Mouse (Mus musculus): ENCODE measurements around the gene Grk2. TPM values are rescaled to one million over a fixed set of nuclear protein-coding genes. Genes with fewer than 3 reads are reported as not detected.

Grk2 gene
- polyA plus RNA-seq, 1 experiment, result 40.2 TPM

GRCm38 (mm10) chr19:4332653-4333052 lies 26.6 kb upstream of the Grk2 start:
- Histone ChIP-seq H3K9me3 (replicated peaks; ENCODE audit: control insufficient read depth, insufficient read depth, low read length, poor library complexity, severe bottlenecking) (no peaks in the 10 kb centered on the region), H3K4me3 (ENCODE audit: low read depth, low read length) (peak overlapping the region; percentile 79), H3K9ac (ENCODE audit: low read depth, poor library complexity, severe bottlenecking) (peak overlapping the region; percentile 73), H3K27ac (ENCODE audit: insufficient read depth, low read length) (peak overlapping the region; percentile 85), H3K36me3 (ENCODE audit: control insufficient read depth, insufficient read depth, low read length, poor library complexity, severe bottlenecking) (peaks cover 18% of the 10 kb centered on the region), H3K4me1 (ENCODE audit: control insufficient read depth, insufficient read depth, low read length) (peaks cover 2% of the 10 kb centered on the region), H3K27me3 (ENCODE audit: control insufficient read depth, insufficient read depth, low read length, poor library complexity, severe bottlenecking) (no peaks in the 10 kb centered on the region)
- 0 out of 2 replicates have a peak, but pooled peaks have one; percentile 46 for TF ChIP-seq EP300 (IDR thresholded peaks at IDR 0.05; ENCODE audit: insufficient read depth, low read depth, low read length)
- no peak for TF ChIP-seq CTCF (IDR thresholded peaks at IDR 0.05; ENCODE audit: low read depth, low read length)

DNA sequence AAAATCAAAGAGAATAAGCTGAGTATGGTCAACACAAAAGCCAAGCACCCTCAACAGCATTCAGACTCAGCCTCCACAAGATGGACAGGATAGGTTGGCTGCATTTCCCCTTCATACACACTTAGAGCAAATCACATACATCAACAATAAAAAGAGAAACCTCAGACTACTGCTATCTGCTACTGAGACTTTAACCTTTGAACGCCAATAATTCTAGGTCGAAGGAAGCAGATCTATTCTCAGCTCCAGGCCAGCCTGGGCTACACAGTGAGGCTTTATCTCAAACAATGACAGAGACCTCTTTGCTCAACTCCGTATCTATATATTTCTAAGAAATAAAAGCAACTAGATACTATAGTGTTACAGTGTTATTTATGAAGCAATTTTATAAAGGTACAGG lies 25.3 kb upstream of the Grk2 start:
- Histone ChIP-seq H3K4me3 (ENCODE audit: low read depth, low read length) (no peak overlapping the region), H3K4me1 (ENCODE audit: control insufficient read depth, insufficient read depth, low read length) (peaks cover 2% of the 10 kb centered on the region), H3K27ac (ENCODE audit: insufficient read depth, low read length) (no peak overlapping the region), H3K9me3 (replicated peaks; ENCODE audit: control insufficient read depth, insufficient read depth, low read length, poor library complexity, severe bottlenecking) (no peaks in the 10 kb centered on the region), H3K27me3 (ENCODE audit: control insufficient read depth, insufficient read depth, low read length, poor library complexity, severe bottlenecking) (no peaks in the 10 kb centered on the region), H3K9ac (ENCODE audit: low read depth, poor library complexity, severe bottlenecking) (no peak overlapping the region), H3K36me3 (ENCODE audit: control insufficient read depth, insufficient read depth, low read length, poor library complexity, severe bottlenecking) (peaks cover 32% of the 10 kb centered on the region)
- TF ChIP-seq EP300 (IDR thresholded peaks at IDR 0.05; ENCODE audit: insufficient read depth, low read depth, low read length) (no peak), POLR2A (IDR thresholded peaks at IDR 0.05; ENCODE audit: insufficient read depth, low read length) (no peak), CTCF (IDR thresholded peaks at IDR 0.05; ENCODE audit: low read depth, low read length) (no peak)

DNA sequence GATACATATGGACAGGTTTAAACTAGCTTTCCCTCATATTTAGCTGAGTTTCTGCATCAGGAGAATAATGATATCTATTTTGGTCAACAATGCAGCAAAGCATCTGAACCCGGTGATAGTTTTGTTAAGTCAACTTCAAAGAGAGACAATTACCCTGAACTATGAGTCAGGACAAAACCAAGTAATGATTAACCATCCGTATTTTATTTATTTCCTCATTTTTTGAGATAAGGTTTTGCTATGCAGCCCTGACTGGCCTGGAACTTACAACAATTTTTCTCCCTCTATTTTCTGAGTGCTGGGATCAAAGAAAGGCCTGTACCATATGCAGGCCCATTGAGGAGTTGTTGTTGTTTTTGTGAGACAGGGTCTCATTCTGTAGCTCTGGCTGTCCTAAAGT lies 24.6 kb upstream of the Grk2 start:
- no peak overlapping the region for H3K9ac ChIP-seq (ENCODE audit: low read depth, poor library complexity, severe bottlenecking)
- TF ChIP-seq CTCF (IDR thresholded peaks at IDR 0.05; ENCODE audit: low read depth, low read length) (no peak), POLR2A (IDR thresholded peaks at IDR 0.05; ENCODE audit: insufficient read depth, low read length) (no peak), EP300 (IDR thresholded peaks at IDR 0.05; ENCODE audit: insufficient read depth, low read depth, low read length) (no peak)
- peaks cover 2% of the 10 kb centered on the region for H3K4me1 ChIP-seq (ENCODE audit: control insufficient read depth, insufficient read depth, low read length)
- no peak overlapping the region for H3K4me3 ChIP-seq (ENCODE audit: low read depth, low read length)
- H3K36me3 ChIP-seq (ENCODE audit: control insufficient read depth, insufficient read depth, low read length, poor library complexity, severe bottlenecking), result peaks cover 38% of the 10 kb centered on the region
- H3K9me3 ChIP-seq (replicated peaks; ENCODE audit: control insufficient read depth, insufficient read depth, low read length, poor library complexity, severe bottlenecking), result no peaks in the 10 kb centered on the region
- H3K27ac ChIP-seq (ENCODE audit: insufficient read depth, low read length), result no peak overlapping the region
- no peaks in the 10 kb centered on the region for H3K27me3 ChIP-seq (ENCODE audit: control insufficient read depth, insufficient read depth, low read length, poor library complexity, severe bottlenecking)

GRCm38 (mm10) chr19:4328737-4329304 lies 22.8 kb upstream of the Grk2 start:
- Histone ChIP-seq H3K27ac (ENCODE audit: insufficient read depth, low read length) (peak overlapping the region; percentile 60), H3K36me3 (ENCODE audit: control insufficient read depth, insufficient read depth, low read length, poor library complexity, severe bottlenecking) (peaks cover 54% of the 10 kb centered on the region), H3K9me3 (replicated peaks; ENCODE audit: control insufficient read depth, insufficient read depth, low read length, poor library complexity, severe bottlenecking) (no peaks in the 10 kb centered on the region), H3K27me3 (ENCODE audit: control insufficient read depth, insufficient read depth, low read length, poor library complexity, severe bottlenecking) (no peaks in the 10 kb centered on the region), H3K4me3 (ENCODE audit: low read depth, low read length) (no peak overlapping the region), H3K9ac (ENCODE audit: low read depth, poor library complexity, severe bottlenecking) (no peak overlapping the region), H3K4me1 (ENCODE audit: control insufficient read depth, insufficient read depth, low read length) (peaks cover 2% of the 10 kb centered on the region)
- TF ChIP-seq EP300 (IDR thresholded peaks at IDR 0.05; ENCODE audit: insufficient read depth, low read depth, low read length), result peak; percentile 79
- TF ChIP-seq POLR2A (IDR thresholded peaks at IDR 0.05; ENCODE audit: insufficient read depth, low read length), result no peak

DNA sequence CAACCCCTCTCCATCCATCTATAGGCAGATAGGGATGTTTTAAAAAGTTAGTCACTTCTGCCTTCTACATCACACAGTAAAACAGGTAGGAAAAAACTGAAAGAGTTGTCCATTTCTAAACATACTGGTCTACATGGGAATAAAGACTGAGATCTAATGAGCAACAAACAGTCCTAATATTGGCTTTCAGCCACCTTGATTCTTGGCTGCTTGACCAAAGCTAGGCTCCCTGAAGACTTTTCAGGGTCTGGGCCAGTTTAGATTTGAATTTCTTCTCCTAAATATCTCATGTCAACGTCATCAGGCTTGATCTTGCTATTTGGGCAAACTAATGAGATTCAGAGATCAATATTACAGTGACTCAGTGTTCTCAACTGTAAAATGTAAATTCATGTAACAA lies 20.9 kb upstream of the Grk2 start:
- H3K4me3 ChIP-seq (ENCODE audit: low read depth, low read length), result no peak overlapping the region
- H3K4me1 ChIP-seq (ENCODE audit: control insufficient read depth, insufficient read depth, low read length), result peaks cover 1% of the 10 kb centered on the region
- H3K9ac ChIP-seq (ENCODE audit: low read depth, poor library complexity, severe bottlenecking), result no peak overlapping the region
- TF ChIP-seq EP300 (IDR thresholded peaks at IDR 0.05; ENCODE audit: insufficient read depth, low read depth, low read length) (no peak), CTCF (IDR thresholded peaks at IDR 0.05; ENCODE audit: low read depth, low read length) (no peak), POLR2A (IDR thresholded peaks at IDR 0.05; ENCODE audit: insufficient read depth, low read length) (no peak)
- H3K9me3 ChIP-seq (replicated peaks; ENCODE audit: control insufficient read depth, insufficient read depth, low read length, poor library complexity, severe bottlenecking), result no peaks in the 10 kb centered on the region
- H3K27me3 ChIP-seq (ENCODE audit: control insufficient read depth, insufficient read depth, low read length, poor library complexity, severe bottlenecking), result no peaks in the 10 kb centered on the region
- no peak overlapping the region for H3K27ac ChIP-seq (ENCODE audit: insufficient read depth, low read length)
- H3K36me3 ChIP-seq (ENCODE audit: control insufficient read depth, insufficient read depth, low read length, poor library complexity, severe bottlenecking), result peaks cover 66% of the 10 kb centered on the region

DNA sequence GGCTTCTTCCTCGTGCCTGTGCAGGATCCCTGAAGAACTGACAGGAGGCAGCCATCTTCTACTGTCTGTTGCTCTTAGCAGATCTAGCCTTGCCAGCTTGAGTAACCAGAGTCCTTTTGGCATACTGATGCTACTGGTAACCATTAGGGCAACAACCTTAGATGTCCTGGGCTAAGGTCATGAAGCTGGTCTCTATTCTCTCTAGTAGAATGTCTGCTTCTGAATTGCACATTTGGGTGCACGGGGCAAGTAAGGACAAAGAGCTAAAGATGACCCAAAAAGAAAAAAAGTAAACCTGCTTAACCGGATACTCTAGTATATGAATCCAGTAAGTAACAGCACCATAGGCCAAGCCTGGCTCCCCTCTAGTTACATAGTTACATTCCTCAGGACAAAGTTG lies 20.1 kb upstream of the Grk2 start:
- H3K4me1 ChIP-seq (ENCODE audit: control insufficient read depth, insufficient read depth, low read length), result no peaks in the 10 kb centered on the region
- no peak overlapping the region for H3K4me3 ChIP-seq (ENCODE audit: low read depth, low read length)
- H3K27me3 ChIP-seq (ENCODE audit: control insufficient read depth, insufficient read depth, low read length, poor library complexity, severe bottlenecking), result no peaks in the 10 kb centered on the region
- peaks cover 70% of the 10 kb centered on the region for H3K36me3 ChIP-seq (ENCODE audit: control insufficient read depth, insufficient read depth, low read length, poor library complexity, severe bottlenecking)
- H3K9ac ChIP-seq (ENCODE audit: low read depth, poor library complexity, severe bottlenecking), result no peak overlapping the region
- no peaks in the 10 kb centered on the region for H3K9me3 ChIP-seq (replicated peaks; ENCODE audit: control insufficient read depth, insufficient read depth, low read length, poor library complexity, severe bottlenecking)
- peak overlapping the region; percentile 8; the same call in 1 of the 2 replicates for H3K27ac ChIP-seq (ENCODE audit: insufficient read depth, low read length)
- no peak for TF ChIP-seq CTCF (IDR thresholded peaks at IDR 0.05; ENCODE audit: low read depth, low read length)
- TF ChIP-seq EP300 (IDR thresholded peaks at IDR 0.05; ENCODE audit: insufficient read depth, low read depth, low read length), result no peak
- no peak for TF ChIP-seq POLR2A (IDR thresholded peaks at IDR 0.05; ENCODE audit: insufficient read depth, low read length)

Data from ES-Bruce4 (cell line).